Mouse (Mus musculus) lung, postnatal 36 days (tissue): ENCODE measurements around the gene Hoxd11.
A peak's percentile ranks its signal among the peaks of the same experiment; 100 is the strongest.

Experiments
- DNase-seq: peaks from one replicate; pipeline ENCODE4 v3.0.0; 2022; ENCODE audit warnings: mixed read lengths

Gene Hoxd11

GRCm38 (mm10) chr2:74711721-74712621 is 32.6 kb downstream of the Hoxd11 start, which contains the start of the genes Hoxd3 and Hoxd4:
Gene Hoxd3 (plus strand): TSS chr2:74711927.
Gene Hoxd4 (plus strand): TSS chr2:74711929.
- DNase-seq, result no peak

DNA sequence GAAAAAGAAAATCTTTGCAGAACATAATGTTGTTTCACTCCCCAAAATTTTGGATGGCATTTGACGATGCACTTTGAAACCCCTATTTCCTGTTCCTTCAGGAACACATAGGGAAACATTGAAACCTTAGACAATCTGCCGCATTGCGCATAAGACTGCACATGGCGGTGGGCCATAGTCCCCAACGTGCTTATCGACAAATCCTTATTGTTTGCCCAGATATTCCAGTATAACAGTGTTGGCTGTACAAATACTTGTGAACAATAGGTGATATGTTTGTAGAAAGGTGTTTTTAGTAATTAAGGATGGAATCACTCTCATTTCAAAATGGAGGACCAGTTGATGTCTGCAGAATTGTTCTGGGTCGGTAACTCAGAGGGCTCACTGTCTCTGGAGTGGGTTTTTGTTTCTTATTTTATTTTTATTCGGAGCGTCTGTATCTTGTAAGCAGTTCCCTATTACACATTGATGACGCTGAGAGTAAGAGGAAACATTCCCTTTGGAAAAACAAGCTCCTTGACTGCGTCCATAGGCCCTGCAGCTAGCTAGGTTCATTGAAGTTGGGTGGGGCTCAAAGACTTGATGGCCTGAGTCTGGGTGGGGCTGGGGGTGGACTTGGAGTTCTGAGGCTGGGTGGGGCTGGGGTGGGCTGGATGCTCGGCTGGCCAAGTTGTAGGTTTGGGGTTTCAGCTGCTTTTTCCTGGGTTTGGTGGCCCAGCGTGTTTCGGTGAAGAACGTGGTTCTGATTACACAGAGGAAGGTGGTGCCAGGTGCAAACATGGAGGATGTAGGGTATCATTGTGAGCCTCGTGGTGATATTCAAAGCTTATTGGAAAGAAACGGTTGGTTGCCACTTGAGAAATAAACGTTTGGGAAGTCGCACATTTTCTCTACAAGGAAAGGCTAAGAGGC is 34.1 kb downstream of the Hoxd11 start:
- no peak for DNase-seq

DNA sequence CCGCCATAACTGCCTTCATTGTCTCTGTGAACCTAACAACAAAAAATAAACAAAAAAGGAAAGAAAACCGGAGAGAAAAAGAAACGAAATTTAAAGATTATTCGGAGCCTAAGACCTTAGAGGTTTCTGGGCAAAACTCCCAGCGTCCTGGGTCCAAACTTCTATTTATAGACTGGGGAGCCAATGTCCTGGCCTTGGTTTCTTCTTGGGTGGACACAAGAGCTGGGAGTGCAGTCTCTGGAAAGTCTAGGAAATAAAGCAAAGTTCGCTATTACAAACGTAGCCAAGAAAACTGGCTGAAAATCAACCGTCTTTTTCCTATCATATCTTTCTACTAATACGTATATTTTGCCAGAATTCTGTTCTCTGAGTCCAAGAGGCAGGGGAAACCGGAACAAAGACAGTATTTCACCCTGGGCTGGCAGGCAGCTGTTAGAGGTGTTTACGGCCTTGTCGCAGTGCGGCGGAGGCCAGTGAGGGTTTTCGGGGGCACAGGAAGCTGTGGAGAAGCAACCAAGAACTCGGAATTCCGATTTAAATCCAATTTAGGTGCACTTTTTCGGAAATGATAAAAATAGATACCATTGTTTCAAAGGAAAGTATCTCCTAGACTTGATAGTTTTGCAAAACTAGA is 34.9 kb downstream of the Hoxd11 start:
- DNase-seq, result no peak

- DNase-seq, result no peak
Observed at GRCm38 (mm10) chr2:74714881-74715280, 35.5 kb downstream of the Hoxd11 start.

- peak; percentile 83 for DNase-seq
Observed at GRCm38 (mm10) chr2:74715504-74716241, 36.3 kb downstream of the Hoxd11 start.

- no peak for DNase-seq
Observed at GRCm38 (mm10) chr2:74720384-74720783, 41.0 kb downstream of the Hoxd11 start.

DNA sequence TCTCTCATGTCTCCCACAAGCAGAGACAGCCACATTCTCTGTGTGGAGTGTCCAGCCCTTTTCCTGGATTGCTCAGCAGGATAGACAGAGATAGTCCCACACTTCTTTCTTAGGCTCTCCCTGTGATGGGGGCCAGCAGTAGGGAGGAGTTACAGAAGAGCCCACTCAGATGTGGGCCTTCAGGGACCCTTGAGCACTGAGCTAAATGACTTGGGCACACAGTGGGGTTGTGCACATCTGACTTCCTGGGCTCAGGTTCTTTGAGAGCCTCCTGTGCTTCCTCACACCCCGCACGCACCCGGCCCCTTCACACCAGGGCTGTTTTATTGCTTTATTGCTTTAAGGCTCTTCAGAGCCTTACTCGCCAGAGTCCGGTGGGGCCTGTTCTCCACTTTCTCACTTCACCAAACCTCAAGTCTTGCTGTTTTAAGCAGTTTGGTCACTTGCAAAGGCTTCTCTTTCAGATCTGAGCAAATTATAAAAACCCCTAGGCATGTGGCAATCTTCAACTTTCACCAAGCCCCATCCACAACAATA is 41.7 kb downstream of the Hoxd11 start:
- no peak for DNase-seq

DNA sequence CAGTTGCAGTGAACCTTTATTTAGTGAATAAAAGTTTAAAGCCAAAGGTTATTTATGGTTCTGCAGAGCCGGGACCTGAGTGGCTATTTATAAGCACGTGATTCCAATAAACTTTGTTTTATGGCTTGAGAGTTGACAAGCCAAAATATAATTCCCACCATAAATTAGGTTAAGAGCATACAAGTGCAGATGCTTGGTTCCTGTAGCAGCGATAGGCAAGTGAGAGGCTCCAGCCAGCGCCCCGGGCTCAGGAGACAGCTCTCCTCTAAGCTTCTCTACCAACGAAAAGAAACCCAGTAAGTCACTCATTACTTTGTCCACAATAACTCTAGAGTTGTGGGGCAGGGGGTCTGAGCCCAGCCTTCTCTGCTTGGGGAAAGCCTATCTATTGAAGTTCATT is 42.5 kb downstream of the Hoxd11 start:
- no peak for DNase-seq

GRCm38 (mm10) chr2:74722949-74723348 is 43.6 kb downstream of the Hoxd11 start:
- no peak for DNase-seq

DNA sequence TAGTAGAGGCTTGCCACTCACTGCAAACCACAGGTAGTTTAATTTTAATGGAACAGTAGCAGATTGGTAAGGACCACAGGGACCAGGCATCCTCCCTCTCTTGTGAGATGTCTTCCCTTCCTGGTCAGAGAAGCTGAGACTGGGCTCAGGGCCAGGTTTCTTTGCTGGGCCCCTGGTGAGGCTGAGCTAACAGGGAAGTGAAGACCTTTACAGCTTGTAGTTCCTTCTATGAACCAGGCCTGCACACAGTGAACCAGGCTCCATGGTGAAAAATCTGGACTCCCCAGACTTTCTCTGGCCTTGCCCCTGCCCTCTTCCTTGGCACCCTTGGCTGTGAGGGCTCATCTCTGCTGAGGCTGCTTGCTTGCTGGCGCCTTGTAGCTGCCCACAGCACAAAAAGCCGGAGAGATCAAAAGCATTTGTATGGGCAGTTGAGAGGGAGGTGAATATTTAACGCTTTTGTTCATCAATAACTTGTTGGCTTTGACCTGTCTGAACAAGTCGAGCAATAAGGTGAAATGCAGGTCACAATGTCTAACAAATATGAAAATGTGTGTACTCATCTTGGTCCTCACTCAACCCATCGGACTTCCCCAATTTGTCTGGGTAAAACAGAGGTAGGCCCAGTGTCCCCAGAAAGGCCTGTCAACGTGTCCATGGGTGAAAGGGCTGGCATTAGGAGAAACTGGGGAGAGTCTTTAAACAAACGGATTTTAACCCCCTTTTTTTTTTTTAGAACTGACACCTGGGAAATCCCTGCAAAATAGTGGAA is 45.1 kb downstream of the Hoxd11 start:
- DNase-seq, result no peak

DNA sequence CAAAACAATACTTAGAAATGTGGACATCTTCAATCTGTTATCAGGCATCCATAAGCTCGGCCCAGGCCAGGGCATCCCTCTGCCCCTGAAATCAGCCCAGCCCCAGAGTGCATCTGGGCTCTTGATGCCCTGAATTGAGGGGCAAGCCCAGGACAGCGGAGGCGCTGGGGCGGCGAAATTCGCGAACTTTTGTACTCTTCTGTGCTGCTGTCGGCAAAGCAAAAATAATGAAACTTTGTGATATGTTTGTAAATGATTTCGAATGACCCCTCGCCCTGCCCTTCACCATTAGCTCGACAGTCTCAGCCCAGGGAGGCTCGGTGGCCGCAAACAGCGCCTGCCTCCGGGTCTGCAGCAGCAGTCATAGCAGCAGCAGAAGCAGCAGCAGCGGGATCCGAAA is 45.8 kb downstream of the Hoxd11 start:
- no peak for DNase-seq

- DNase-seq, result no peak
Observed at GRCm38 (mm10) chr2:74726551-74726950, 47.2 kb downstream of the Hoxd11 start, which contains the start of gene Gm28230. Gene Gm28230 (plus strand): TSS chr2:74726728.

DNA sequence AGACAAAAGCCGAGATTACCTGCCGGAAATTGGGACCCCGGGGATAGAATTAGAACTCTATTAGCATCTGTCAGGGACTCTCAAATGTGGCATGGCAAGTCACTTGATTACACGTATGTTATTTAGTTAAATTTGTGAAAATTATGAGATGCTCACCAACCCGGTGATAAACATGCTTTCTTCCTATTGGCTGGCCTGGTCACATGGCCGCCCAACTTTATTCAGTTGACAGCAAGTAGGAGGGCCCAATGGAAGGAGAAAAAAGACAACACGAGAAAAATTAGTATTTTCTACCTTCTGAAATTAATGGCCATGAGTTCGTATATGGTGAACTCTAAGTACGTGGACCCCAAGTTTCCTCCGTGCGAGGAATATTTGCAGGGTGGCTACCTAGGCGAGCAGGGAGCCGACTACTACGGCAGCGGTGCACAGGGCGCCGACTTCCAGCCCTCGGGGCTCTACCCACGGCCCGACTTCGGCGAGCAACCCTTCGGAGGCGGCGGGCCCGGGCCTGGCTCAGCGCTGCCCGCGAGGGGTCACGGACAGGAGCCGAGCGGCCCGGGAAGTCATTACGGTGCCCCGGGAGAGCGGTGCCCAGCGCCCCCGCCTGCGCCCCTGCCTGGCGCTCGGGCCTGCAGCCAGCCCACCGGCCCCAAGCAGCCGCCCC is 47.7 kb downstream of the Hoxd11 start:
- DNase-seq, result no peak

DNA sequence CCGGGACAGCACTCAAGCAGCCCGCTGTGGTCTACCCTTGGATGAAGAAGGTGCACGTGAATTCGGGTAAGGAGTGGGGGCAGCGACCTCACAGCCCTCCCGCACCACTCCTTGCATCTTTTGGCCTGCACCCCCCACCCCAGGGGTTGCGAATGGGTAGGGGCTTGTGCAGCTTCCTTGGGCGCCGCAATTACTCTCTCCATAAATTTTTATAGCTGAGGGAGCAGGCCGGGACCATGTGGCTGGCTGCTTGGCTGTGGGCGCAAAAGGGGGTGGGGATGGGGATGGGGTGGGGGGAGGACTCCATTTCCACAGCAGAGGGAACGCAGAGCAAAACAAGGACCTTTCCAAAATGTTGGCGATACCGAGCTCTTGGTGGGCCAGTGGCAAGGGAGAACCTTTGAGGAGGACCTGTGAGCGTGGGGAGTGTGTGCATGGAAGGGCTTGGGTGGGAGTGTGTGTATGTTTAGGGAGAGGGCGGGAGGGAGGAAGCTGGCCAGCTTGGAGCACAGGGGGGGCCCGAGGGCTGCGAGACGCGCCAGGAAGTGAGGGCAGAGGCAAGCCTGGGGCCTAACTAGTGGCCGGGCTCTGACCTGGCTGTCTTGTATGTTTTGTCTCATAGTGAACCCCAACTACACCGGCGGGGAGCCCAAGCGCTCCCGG is 48.4 kb downstream of the Hoxd11 start:
- no peak for DNase-seq

- DNase-seq, result no peak
Observed at GRCm38 (mm10) chr2:74728303-74728680, 48.9 kb downstream of the Hoxd11 start.

- no peak for DNase-seq
Observed at GRCm38 (mm10) chr2:74730331-74730730, 51.0 kb downstream of the Hoxd11 start.

- no peak for DNase-seq
Observed at GRCm38 (mm10) chr2:74731055-74731454, 51.7 kb downstream of the Hoxd11 start.

- no peak for DNase-seq
Observed at GRCm38 (mm10) chr2:74731799-74732512, 52.6 kb downstream of the Hoxd11 start.
